Mouse (Mus musculus): ENCODE data around the gene Noxred1.
"Not testable (repeated sequence)": the region's sequence is repeated elsewhere in the genome, so short reads cannot be mapped to it uniquely, and the experiment has no call there.

Noxred1 gene

GRCm38 (mm10) chr12:87238632-87239031 lies at the start of gene Noxred1:
Gene Noxred1 (minus strand): TSS chr12:87238732.
- no peak for DNase-seq (ENCODE audit: low spot score in 2 of 2)

GRCm38 (mm10) chr12:87284726-87285125 lies 46.2 kb upstream of the Noxred1 start:
- DNase-seq (ENCODE audit: low spot score in 2 of 2): no peak

- no peak for DNase-seq (ENCODE audit: low spot score in 2 of 2)
These were observed 45.7 kb upstream of the Noxred1 start for GRCm38 (mm10) chr12:87284268-87284667.

GRCm38 (mm10) chr12:87283706-87284105 lies 45.2 kb upstream of the Noxred1 start:
- DNase-seq (ENCODE audit: low spot score in 2 of 2): no peak

- no peak for DNase-seq (ENCODE audit: low spot score in 2 of 2)
These were observed 44.2 kb upstream of the Noxred1 start for GRCm38 (mm10) chr12:87282743-87283142.

GRCm38 (mm10) chr12:87281766-87282165 lies 43.2 kb upstream of the Noxred1 start:
- no peak for DNase-seq (ENCODE audit: low spot score in 2 of 2)

GRCm38 (mm10) chr12:87279879-87280278 lies 41.3 kb upstream of the Noxred1 start:
- DNase-seq (ENCODE audit: low spot score in 2 of 2): no peak

GRCm38 (mm10) chr12:87279350-87279749 lies 40.8 kb upstream of the Noxred1 start:
- DNase-seq (ENCODE audit: low spot score in 2 of 2): no peak

GRCm38 (mm10) chr12:87278118-87278730 lies 39.7 kb upstream of the Noxred1 start:
- DNase-seq (ENCODE audit: low spot score in 2 of 2): no peak

GRCm38 (mm10) chr12:87277251-87277650 lies 38.7 kb upstream of the Noxred1 start:
- not testable (repeated sequence) for DNase-seq (ENCODE audit: low spot score in 2 of 2)

- no peak for DNase-seq (ENCODE audit: low spot score in 2 of 2)
These were observed 36.6 kb upstream of the Noxred1 start for GRCm38 (mm10) chr12:87274853-87275831.

- peak; percentile 53 to 54 for DNase-seq (ENCODE audit: low spot score in 2 of 2)
These were observed 29.1 kb upstream of the Noxred1 start for GRCm38 (mm10) chr12:87267682-87268081.

- no peak for DNase-seq (ENCODE audit: low spot score in 2 of 2)
These were observed 28.5 kb upstream of the Noxred1 start for GRCm38 (mm10) chr12:87266827-87267603.

- DNase-seq (ENCODE audit: low spot score in 2 of 2): peak; percentile 94 to 97
These were observed 27.7 kb upstream of the Noxred1 start, which contains the start of the genes Vipas39 and Ahsa1 for GRCm38 (mm10) chr12:87266108-87266826. Gene Vipas39 (minus strand): TSS chr12:87266256. Gene Ahsa1 (plus strand): TSS chr12:87266479.

GRCm38 (mm10) chr12:87265444-87265843 lies 26.9 kb upstream of the Noxred1 start:
- DNase-seq (ENCODE audit: low spot score in 2 of 2): no peak

- no peak for DNase-seq (ENCODE audit: low spot score in 2 of 2)
These were observed 22.0 kb upstream of the Noxred1 start for GRCm38 (mm10) chr12:87260562-87260961.

GRCm38 (mm10) chr12:87256629-87257028 lies 18.1 kb upstream of the Noxred1 start:
- DNase-seq (ENCODE audit: low spot score in 2 of 2): no peak

- no peak for DNase-seq (ENCODE audit: low spot score in 2 of 2)
These were observed 15.3 kb upstream of the Noxred1 start for GRCm38 (mm10) chr12:87253878-87254277.

- DNase-seq (ENCODE audit: low spot score in 2 of 2): no peak
These were observed 11.6 kb upstream of the Noxred1 start for GRCm38 (mm10) chr12:87250161-87250560.

GRCm38 (mm10) chr12:87236882-87237483 lies 1.5 kb downstream of the Noxred1 start:
- no peak for DNase-seq (ENCODE audit: low spot score in 2 of 2)

GRCm38 (mm10) chr12:87230379-87230895 lies 8.1 kb downstream of the Noxred1 start:
- DNase-seq (ENCODE audit: low spot score in 2 of 2): no peak

All from right cerebral cortex, postnatal 10 days (tissue).